Mouse (Mus musculus): Measurements from ENCODE around the gene Psapl1. TPM values are rescaled to one million over a fixed set of nuclear protein-coding genes. Genes with fewer than 3 reads are reported as not detected.
"Not testable (repeated sequence)": the region's sequence is repeated elsewhere in the genome, so short reads cannot be mapped to it uniquely, and the experiment has no call there.

Gene Psapl1
- polyA plus RNA-seq, 1 experiment = 0.05 TPM

GRCm38 (mm10) chr5:36199519-36199918 is 4.3 kb upstream of the Psapl1 start:
- DNase-seq (ENCODE audit: low read depth, low spot score) = no peak
- 46% methylated on average over 1 of the region's 1 CpGs for WGBS

GRCm38 (mm10) chr5:36202781-36203180 is 1.0 kb upstream of the Psapl1 start:
- DNase-seq (ENCODE audit: low read depth, low spot score) = no peak
- 74% methylated on average over 5 of the region's 5 CpGs for WGBS

GRCm38 (mm10) chr5:36203421-36203820 is 400 bp upstream of the Psapl1 start:
- 84% methylated on average over 5 of the region's 5 CpGs for WGBS
- DNase-seq (ENCODE audit: low read depth, low spot score) = no peak

GRCm38 (mm10) chr5:36205397-36205796 is 1.6 kb downstream of the Psapl1 start:
- DNase-seq (ENCODE audit: low read depth, low spot score) = no peak
- 70% methylated on average over 11 of the region's 11 CpGs for WGBS

- DNase-seq (ENCODE audit: low read depth, low spot score) = no peak
- WGBS = 58% methylated on average over 3 of the region's 3 CpGs
These were observed 5.0 kb downstream of the Psapl1 start for GRCm38 (mm10) chr5:36208803-36209202.

- DNase-seq (ENCODE audit: low read depth, low spot score) = no peak
- 72% methylated on average over 10 of the region's 10 CpGs for WGBS
These were observed 9.5 kb downstream of the Psapl1 start for GRCm38 (mm10) chr5:36213310-36213709.

- no peak for DNase-seq (ENCODE audit: low read depth, low spot score)
- 93% methylated on average over 4 of the region's 4 CpGs for WGBS
These were observed 16.3 kb downstream of the Psapl1 start for GRCm38 (mm10) chr5:36220105-36220504.

GRCm38 (mm10) chr5:36220626-36221025 is 16.8 kb downstream of the Psapl1 start:
- 83% methylated on average over 6 of the region's 6 CpGs for WGBS
- no peak for DNase-seq (ENCODE audit: low read depth, low spot score)

- DNase-seq (ENCODE audit: low read depth, low spot score) = no peak
- 78% methylated on average over 6 of the region's 6 CpGs for WGBS
These were observed 20.0 kb downstream of the Psapl1 start for GRCm38 (mm10) chr5:36223787-36224186.

GRCm38 (mm10) chr5:36225855-36226254 is 22.0 kb downstream of the Psapl1 start:
- 75% methylated on average over 7 of the region's 7 CpGs for WGBS
- no peak for DNase-seq (ENCODE audit: low read depth, low spot score)

GRCm38 (mm10) chr5:36226296-36226695 is 22.5 kb downstream of the Psapl1 start:
- no peak for DNase-seq (ENCODE audit: low read depth, low spot score)
- 54% methylated on average over 11 of the region's 11 CpGs for WGBS

- 81% methylated on average over 23 of the region's 23 CpGs for WGBS
- no peak for DNase-seq (ENCODE audit: low read depth, low spot score)
These were observed 24.9 kb downstream of the Psapl1 start for GRCm38 (mm10) chr5:36228405-36229370.

- no peak for DNase-seq (ENCODE audit: low read depth, low spot score)
- WGBS = 83% methylated on average over 9 of the region's 9 CpGs
These were observed 26.5 kb downstream of the Psapl1 start for GRCm38 (mm10) chr5:36230301-36230780.

GRCm38 (mm10) chr5:36237526-36237925 is 33.7 kb downstream of the Psapl1 start:
- not testable (repeated sequence) for DNase-seq (ENCODE audit: low read depth, low spot score)
- 96% methylated on average over 8 of the region's 10 CpGs for WGBS

- DNase-seq (ENCODE audit: low read depth, low spot score) = no peak
- WGBS = 86% methylated on average over 3 of the region's 3 CpGs
These were observed 44.2 kb downstream of the Psapl1 start for GRCm38 (mm10) chr5:36248022-36248421.

- no peak for DNase-seq (ENCODE audit: low read depth, low spot score)
- 76% methylated on average over 17 of the region's 17 CpGs for WGBS
These were observed 49.1 kb downstream of the Psapl1 start for GRCm38 (mm10) chr5:36252746-36253504.

- 67% methylated on average over 18 of the region's 18 CpGs for WGBS
- no peak for DNase-seq (ENCODE audit: low read depth, low spot score)
These were observed 51.1 kb downstream of the Psapl1 start for GRCm38 (mm10) chr5:36254642-36255516.

Data from large intestine, adult 2 months (tissue).